Mouse (Mus musculus): ENCODE data around the gene Nr1d1. TPM values are rescaled to one million over a fixed set of nuclear protein-coding genes. Genes with fewer than 3 reads are reported as not detected.

The Nr1d1 gene
- polyA plus RNA-seq, 2 experiments from 2014 or later: 2.9 to 5.4 TPM

- ATAC-seq: no peak
Observed at GRCm38 (mm10) chr11:98787691-98788090, 12.6 kb upstream of the Nr1d1 start.

- ATAC-seq: no peak
Observed at GRCm38 (mm10) chr11:98787229-98787628, 12.1 kb upstream of the Nr1d1 start.

GRCm38 (mm10) chr11:98786359-98787214, 11.5 kb upstream of the Nr1d1 start:
- peak; percentile 41 for ATAC-seq

- ATAC-seq: no peak
Observed at GRCm38 (mm10) chr11:98785772-98786281, 10.7 kb upstream of the Nr1d1 start.

- ATAC-seq: no peak
Observed at GRCm38 (mm10) chr11:98785214-98785613, 10.1 kb upstream of the Nr1d1 start.

GRCm38 (mm10) chr11:98784139-98784538, 9.0 kb upstream of the Nr1d1 start:
- ATAC-seq: no peak

GRCm38 (mm10) chr11:98783236-98783696, 8.1 kb upstream of the Nr1d1 start:
- peak; percentile 61 for ATAC-seq

GRCm38 (mm10) chr11:98782651-98783235, 7.6 kb upstream of the Nr1d1 start:
- ATAC-seq: peak; percentile 16

GRCm38 (mm10) chr11:98781851-98782512, 6.8 kb upstream of the Nr1d1 start:
- no peak for ATAC-seq

GRCm38 (mm10) chr11:98777888-98778287, 2.8 kb upstream of the Nr1d1 start:
- no peak for ATAC-seq

GRCm38 (mm10) chr11:98776843-98777590, 1.9 kb upstream of the Nr1d1 start:
- no peak for ATAC-seq

GRCm38 (mm10) chr11:98776052-98776764, 1.1 kb upstream of the Nr1d1 start:
- no peak for ATAC-seq

GRCm38 (mm10) chr11:98775348-98776051, 367 bp upstream of the Nr1d1 start:
- ATAC-seq: peak; percentile 17

- ATAC-seq: peak; percentile 90
Observed at GRCm38 (mm10) chr11:98773635-98774295, 1.4 kb downstream of the Nr1d1 start.

GRCm38 (mm10) chr11:98772667-98773171, 2.4 kb downstream of the Nr1d1 start:
- no peak for ATAC-seq

- ATAC-seq: no peak
Observed at GRCm38 (mm10) chr11:98771844-98772525, 3.1 kb downstream of the Nr1d1 start.

- ATAC-seq: no peak
Observed at GRCm38 (mm10) chr11:98771131-98771530, 4.0 kb downstream of the Nr1d1 start.

GRCm38 (mm10) chr11:98770096-98770975, 4.8 kb downstream of the Nr1d1 start:
- ATAC-seq: no peak

Data from activated CD4-positive, CD25-positive, alpha-beta regulatory T cell, adult 4 months (primary cell).